Mouse (Mus musculus) G1E (cell line): ENCODE measurements at regions not wholly inside any gene's neighbourhood (a gene's known extent, or its start where the extent isn't known, plus 50 kb on each side); places are given as distances from the start of the nearest gene placed in this dataset.

ENCODE experiments used
- ATAC-seq: 2 replicates; pipeline ENCODE4 v1.8.0; 2016; ENCODE audit warnings: mild to moderate bottlenecking; ENCODE audit not compliant: insufficient number of reproducible peaks, poor library complexity, low FRiP score, severe bottlenecking; ENCODE audit errors: extremely low read depth
- DNase-seq: peaks from one replicate; pipeline ENCODE4 v3.0.0; 2012; ENCODE audit warnings: low spot score
- H3K27me3 ChIP-seq: 2 replicates; pipeline ENCODE4 v1.6.1; 2012; ENCODE audit warnings: mild to moderate bottlenecking, low read length, inconsistent platforms; ENCODE audit not compliant: insufficient read depth
- H3K36me3 ChIP-seq: replicated peaks from 2 replicates; pipeline ENCODE3; 2012; ENCODE audit warnings: mild to moderate bottlenecking, inconsistent platforms
- H3K4me1 ChIP-seq: 2 replicates; pipeline ENCODE4 v1.6.1; 2012; ENCODE audit warnings: low read depth, low read length, inconsistent platforms, mixed read lengths; ENCODE audit not compliant: insufficient read depth
- H3K4me3 ChIP-seq: 2 replicates; pipeline ENCODE4 v1.5.1; 2012; ENCODE audit warnings: low read depth, mild to moderate bottlenecking, inconsistent platforms, low read length, moderate library complexity, mixed read lengths
- H3K9me3 ChIP-seq: replicated peaks from 2 replicates; pipeline ENCODE4 v1.6.1; 2012; ENCODE audit warnings: inconsistent platforms
- CTCF ChIP-seq: IDR thresholded peaks from 2 replicates; pipeline ENCODE4 v1.5.1; 2012; ENCODE audit warnings: low read depth, low read length, inconsistent platforms, mixed read lengths
- GATA1 ChIP-seq: IDR thresholded peaks from 2 replicates; pipeline ENCODE4 v1.6.1; 2012; ENCODE audit warnings: borderline replicate concordance, low read length, inconsistent platforms, mixed read lengths
- GATA2 ChIP-seq: IDR thresholded peaks from 2 replicates; pipeline ENCODE4 v1.6.1; 2012; ENCODE audit warnings: low read depth, low read length, inconsistent platforms, borderline replicate concordance
- POLR2AphosphoS5 ChIP-seq: IDR thresholded peaks from 2 replicates; pipeline ENCODE4 v1.6.1; 2012; ENCODE audit warnings: low read depth, low read length, inconsistent platforms; ENCODE audit not compliant: insufficient replicate concordance
- TAL1 ChIP-seq: conservative IDR thresholded peaks from 2 replicates; pipeline ENCODE4 v1.6.1; 2012; ENCODE audit warnings: low read depth, low read length, inconsistent platforms, mixed read lengths

GRCm38 (mm10) chr8:115955371-115955770 is 247.8 kb upstream of the Maf start:
- TF ChIP-seq GATA1 (no peak), POLR2AphosphoS5 (no peak), CTCF (no peak), TAL1 (no peak), GATA2 (no peak)
- H3K9me3 ChIP-seq, result peaks cover 57% of the 10 kb centered on the region
- H3K4me1 ChIP-seq, result no peaks in the 10 kb centered on the region
- H3K36me3 ChIP-seq, result no peaks in the 10 kb centered on the region
- H3K4me3 ChIP-seq, result no peak overlapping the region
- DNase-seq, result no peak
- ATAC-seq, result no peak
- no peaks in the 10 kb centered on the region for H3K27me3 ChIP-seq

GRCm38 (mm10) chr8:115953783-115954470 is 246.3 kb upstream of the Maf start:
- no peaks in the 10 kb centered on the region for H3K4me1 ChIP-seq
- H3K27me3 ChIP-seq, result no peaks in the 10 kb centered on the region
- no peak overlapping the region for H3K4me3 ChIP-seq
- no peaks in the 10 kb centered on the region for H3K36me3 ChIP-seq
- DNase-seq (no peak), ATAC-seq (no peak)
- peaks cover 45% of the 10 kb centered on the region for H3K9me3 ChIP-seq
- no peak for TF ChIP-seq GATA1
- no peak for TF ChIP-seq GATA2
- no peak for TF ChIP-seq CTCF
- TF ChIP-seq POLR2AphosphoS5, result no peak
- no peak for TF ChIP-seq TAL1

- ATAC-seq, result no peak; the same call in 1 of the 2 replicates
- Histone ChIP-seq H3K36me3 (no peaks in the 10 kb centered on the region), H3K4me1 (no peaks in the 10 kb centered on the region), H3K9me3 (peaks cover 39% of the 10 kb centered on the region), H3K27me3 (no peaks in the 10 kb centered on the region), H3K4me3 (peak overlapping the region; percentile 27; the same call in 1 of the 2 replicates)
- DNase-seq, result no peak
- no peak for TF ChIP-seq CTCF
- TF ChIP-seq POLR2AphosphoS5, result no peak
- no peak for TF ChIP-seq GATA2
- TF ChIP-seq GATA1, result no peak
- no peak for TF ChIP-seq TAL1
These were observed 244.9 kb upstream of the Maf start for GRCm38 (mm10) chr8:115952496-115952895.

GRCm38 (mm10) chr8:115948916-115949315 is 241.3 kb upstream of the Maf start:
- DNase-seq (no peak), ATAC-seq (no peak)
- Histone ChIP-seq H3K36me3 (no peaks in the 10 kb centered on the region), H3K4me1 (no peaks in the 10 kb centered on the region), H3K4me3 (no peak overlapping the region), H3K9me3 (peaks cover 38% of the 10 kb centered on the region), H3K27me3 (no peaks in the 10 kb centered on the region)
- TF ChIP-seq POLR2AphosphoS5 (no peak), GATA2 (no peak), TAL1 (no peak), CTCF (no peak), GATA1 (no peak)

- DNase-seq (no peak), ATAC-seq (no peak)
- Histone ChIP-seq H3K27me3 (no peaks in the 10 kb centered on the region), H3K4me1 (no peaks in the 10 kb centered on the region), H3K9me3 (peaks cover 38% of the 10 kb centered on the region), H3K36me3 (no peaks in the 10 kb centered on the region), H3K4me3 (no peak overlapping the region)
- TF ChIP-seq CTCF (no peak), GATA2 (no peak)
These were observed 240.4 kb upstream of the Maf start for GRCm38 (mm10) chr8:115948036-115948435.

- ATAC-seq, result no peak
- no peaks in the 10 kb centered on the region for H3K4me1 ChIP-seq
- TF ChIP-seq POLR2AphosphoS5 (no peak), GATA2 (no peak), CTCF (no peak), GATA1 (no peak), TAL1 (no peak)
These were observed 235.3 kb upstream of the Maf start for GRCm38 (mm10) chr8:115942731-115943509.

More at GRCm38 (mm10) chr8:115942731-115943509, 235.3 kb upstream of the Maf start:
- H3K9me3 ChIP-seq, result peaks cover 41% of the 10 kb centered on the region
- no peak for DNase-seq
- no peaks in the 10 kb centered on the region for H3K27me3 ChIP-seq
- H3K36me3 ChIP-seq, result no peaks in the 10 kb centered on the region
- no peak overlapping the region for H3K4me3 ChIP-seq
